Mouse (Mus musculus) heart, postnatal 4 days (tissue): ENCODE data around the gene Fgd3. TPM values are rescaled to one million over a fixed set of nuclear protein-coding genes. Genes with fewer than 3 reads are reported as not detected.

Source experiments
- DNase-seq: peaks from one replicate; pipeline ENCODE4 v3.0.0; 2021
- total RNA-seq, 2 experiments: library from RNA; stranded (reverse); gene quantifications; 2 replicates each; pipeline ENCODE4 v1.2.3; 2021

The Fgd3 gene
- total RNA-seq, 2 experiments from 2014 or later = 0.27 to 0.55 TPM

GRCm38 (mm10) chr13:49214454-49214853 lies 105.7 kb downstream of the Fgd3 start:
- no peak for DNase-seq

GRCm38 (mm10) chr13:49213531-49213932 lies 106.6 kb downstream of the Fgd3 start:
- peak; percentile 43 for DNase-seq

GRCm38 (mm10) chr13:49212711-49213500 lies 107.2 kb downstream of the Fgd3 start:
- DNase-seq = no peak

Other genes starting within 250 kb of the Fgd3 start
- gene Wnk2, start 172.3 kb downstream of the Fgd3 start, total RNA-seq = 10 to 100 TPM; 22.3 to 25.0 TPM
- gene Ninj1, start 132.8 kb downstream of the Fgd3 start, total RNA-seq = 10 to 100 TPM; 51.3 to 53.5 TPM
- 100 to 1,000 TPM; 103 to 108 TPM for gene Card19, start 104.3 kb downstream of the Fgd3 start, total RNA-seq
- under 1 TPM; 0.43 to 0.68 TPM for gene Susd3, start 71.6 kb downstream of the Fgd3 start, total RNA-seq
- 10 to 100 TPM; 80.9 to 84.3 TPM for gene Bicd2, start 21.3 kb upstream of the Fgd3 start, total RNA-seq
- gene Ippk, start 100.9 kb upstream of the Fgd3 start, total RNA-seq = 1 to 10 TPM; 9.5 to 9.9 TPM
- gene Tes3-ps, start 173.0 kb upstream of the Fgd3 start, total RNA-seq = 1 to 10 TPM; 1.4 TPM
- 10 to 100 TPM; 13.2 to 13.8 TPM for gene Ecm2, start 184.5 kb upstream of the Fgd3 start, total RNA-seq
- 100 to 1,000 TPM in 1 of 2 experiments, 10 to 100 TPM in 1; 86.9 to 101 TPM for gene Aspn, start 224.1 kb upstream of the Fgd3 start, total RNA-seq